Mouse (Mus musculus) adrenal gland, adult (tissue): ENCODE results near the gene Myom1.

ENCODE experiments used
- DNase-seq, 2 experiments: peaks; one replicate each; pipeline ENCODE4 v3.0.0; 2022 to 2023; ENCODE audit warnings: low spot score in 1 of 2; ENCODE audit not compliant: inconsistent age in 2 of 2

Gene Myom1

GRCm38 (mm10) chr17:71096557-71097208, 94.2 kb downstream of the Myom1 start:
- no peak for DNase-seq

- no peak for DNase-seq
These were observed 94.8 kb downstream of the Myom1 start for GRCm38 (mm10) chr17:71097209-71097597.

GRCm38 (mm10) chr17:71098606-71099005, 96.2 kb downstream of the Myom1 start:
- no peak for DNase-seq

- DNase-seq = peak in 1 of 2 experiments; percentile 40
These were observed 100.4 kb downstream of the Myom1 start for GRCm38 (mm10) chr17:71102571-71103551.

- DNase-seq = no peak
These were observed 102.9 kb downstream of the Myom1 start for GRCm38 (mm10) chr17:71105297-71105696.

- no peak for DNase-seq
These were observed 103.8 kb downstream of the Myom1 start for GRCm38 (mm10) chr17:71106250-71106649.

- DNase-seq = no peak
These were observed 108.4 kb downstream of the Myom1 start for GRCm38 (mm10) chr17:71110753-71111265.

GRCm38 (mm10) chr17:71112689-71113088, 110.3 kb downstream of the Myom1 start:
- DNase-seq = no peak

- DNase-seq = no peak
These were observed 111.8 kb downstream of the Myom1 start for GRCm38 (mm10) chr17:71114282-71114681.

GRCm38 (mm10) chr17:71117956-71118355, 115.5 kb downstream of the Myom1 start:
- DNase-seq = no peak

- no peak for DNase-seq
These were observed 116.2 kb downstream of the Myom1 start for GRCm38 (mm10) chr17:71118607-71119006.

- no peak for DNase-seq
These were observed 118.2 kb downstream of the Myom1 start for GRCm38 (mm10) chr17:71120626-71121025.

GRCm38 (mm10) chr17:71124061-71124670, 121.7 kb downstream of the Myom1 start:
- DNase-seq = peak in 1 of 2 experiments; percentile 33

GRCm38 (mm10) chr17:71124674-71125073, 122.2 kb downstream of the Myom1 start:
- no peak for DNase-seq

- no peak for DNase-seq
These were observed 123.1 kb downstream of the Myom1 start for GRCm38 (mm10) chr17:71125519-71125918.

- DNase-seq = no peak
These were observed 123.6 kb downstream of the Myom1 start for GRCm38 (mm10) chr17:71126001-71126400.

- DNase-seq = peak; percentile 24 to 44
These were observed 125.2 kb downstream of the Myom1 start for GRCm38 (mm10) chr17:71127464-71128110.

- no peak for DNase-seq
These were observed 127.2 kb downstream of the Myom1 start for GRCm38 (mm10) chr17:71129489-71130261.

- no peak for DNase-seq
These were observed 129.8 kb downstream of the Myom1 start for GRCm38 (mm10) chr17:71132221-71132620.

GRCm38 (mm10) chr17:71132856-71133439, 130.5 kb downstream of the Myom1 start:
- no peak for DNase-seq
